Mouse (Mus musculus) embryonic fibroblast, embryonic 13.5 days (primary cell): Measurements from ENCODE around the gene Ajuba.

Experiments used
- CTCF ChIP-seq: IDR thresholded peaks from 2 replicates; pipeline ENCODE4 v1.5.1; 2011; ENCODE audit warnings: mild to moderate bottlenecking, control low read depth, low read length, moderate library complexity, borderline replicate concordance; ENCODE audit not compliant: insufficient read depth
- POLR2A ChIP-seq: IDR thresholded peaks from 2 replicates; pipeline ENCODE4 v1.6.1; 2011; ENCODE audit warnings: low read depth, mild to moderate bottlenecking, control low read depth, low read length, moderate library complexity

DNA sequence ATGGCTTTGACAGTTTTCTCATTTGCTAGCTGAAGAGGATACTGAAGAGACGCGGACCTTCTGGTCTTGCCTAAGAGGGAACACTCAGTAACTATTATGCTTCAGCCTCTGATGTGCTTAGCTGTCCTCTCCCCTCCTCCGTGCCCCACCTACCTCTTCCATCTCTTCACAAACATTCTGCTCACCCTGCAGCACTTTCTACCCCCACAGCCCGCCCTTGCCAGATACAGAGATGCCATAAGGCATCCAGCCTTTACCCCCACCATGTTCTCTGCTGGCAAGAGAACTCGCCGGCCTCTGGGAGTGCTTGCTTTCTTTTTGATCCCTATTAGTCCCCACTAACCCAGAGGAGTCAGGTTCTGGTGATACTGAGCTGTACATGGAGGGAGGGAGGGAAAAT lies 33.3 kb upstream of the Ajuba start:
- TF ChIP-seq CTCF (no peak), POLR2A (no peak)
